Mouse (Mus musculus): ENCODE measurements at regions not wholly inside any gene's neighbourhood (a gene's known extent, or its start where the extent isn't known, plus 50 kb on each side); places are given as distances from the start of the nearest gene placed in this dataset.

DNA sequence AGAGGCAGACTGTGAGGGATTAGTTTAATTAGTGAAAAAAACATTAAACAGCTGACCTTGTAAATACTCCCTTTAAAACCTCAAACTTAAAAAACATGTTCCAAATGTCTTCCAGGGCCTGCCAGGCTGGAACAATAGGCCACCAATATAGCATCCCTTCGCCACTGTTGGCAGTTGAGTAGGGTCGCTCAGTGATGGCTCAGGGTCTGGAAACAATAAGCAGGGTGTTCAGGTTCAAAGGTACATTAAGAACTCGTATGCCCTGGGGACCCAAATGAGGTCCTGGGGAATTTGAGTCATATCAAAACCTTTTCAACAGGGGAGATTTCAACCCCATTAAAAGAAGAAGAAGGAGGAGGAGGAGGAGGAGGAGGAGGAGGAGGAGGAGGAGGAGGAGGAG, 51.1 kb upstream of the Gm15217 start:
- TF ChIP-seq CTCF (IDR thresholded peaks at IDR 0.05; ENCODE audit: insufficient read depth, low read depth, low read length) (no peak), POLR2A (IDR thresholded peaks at IDR 0.05; ENCODE audit: insufficient read depth, low read depth, low read length) (no peak)
